Mouse (Mus musculus) midbrain, embryonic 15.5 days (tissue): Measurements from ENCODE around the gene Arhgap27. TPM values are rescaled to one million over a fixed set of nuclear protein-coding genes. Genes with fewer than 3 reads are reported as not detected.

Source experiments
- ATAC-seq: fragments of 200-750 bp; cut with Nextera tagmentation; replicated peaks from 2 replicates; pipeline ENCODE4 v1.8.0; 2017; ENCODE audit warnings: moderate TSS enrichment
- H3K27ac ChIP-seq: fragments of 300-500 bp; sonication (generic); 2 replicates; pipeline ENCODE4 v1.5.1; 2015; ENCODE audit warnings: mild to moderate bottlenecking, inconsistent platforms
- H3K27me3 ChIP-seq: fragments of 300-500 bp; sonication (generic); replicated peaks from 2 replicates; pipeline ENCODE4 v1.6.1; 2015; ENCODE audit warnings: inconsistent platforms
- H3K36me3 ChIP-seq: fragments of 300-500 bp; sonication (generic); replicated peaks from 2 replicates; pipeline ENCODE4 v1.6.1; 2015; ENCODE audit warnings: inconsistent platforms
- H3K4me1 ChIP-seq: fragments of 300-500 bp; sonication (generic); 2 replicates; pipeline ENCODE4 v1.6.1; 2015; ENCODE audit warnings: inconsistent platforms
- H3K4me2 ChIP-seq: fragments of 300-500 bp; sonication (generic); 2 replicates; pipeline ENCODE4 v1.6.1; 2015; ENCODE audit warnings: inconsistent platforms, mild to moderate bottlenecking, moderate library complexity
- H3K4me3 ChIP-seq: fragments of 300-500 bp; sonication (generic); 2 replicates; pipeline ENCODE4 v1.5.1; 2015; ENCODE audit warnings: mild to moderate bottlenecking, inconsistent platforms
- H3K9ac ChIP-seq: fragments of 300-500 bp; sonication (generic); 2 replicates; pipeline ENCODE4 v1.6.1; 2015; ENCODE audit warnings: mild to moderate bottlenecking, inconsistent platforms
- H3K9me3 ChIP-seq: fragments of 300-500 bp; sonication (generic); 2 replicates; pipeline ENCODE4 v1.6.1; 2016; ENCODE audit warnings: inconsistent platforms
- WGBS: fragments of 180-500 bp; shearing (Covaris S2); methylation state at CpG from one replicate; pipeline ENCODE4 v1.1.7; 2015; ENCODE audit warnings: mixed read lengths; 5-methylcytosine and 5-hydroxymethylcytosine counted together
- polyA plus RNA-seq: library from polyadenylated mRNA; unstranded; fragments of >200 nt; fragmentation: Nextera tagmentation; extraction: Ambion mirVana; gene quantifications from 2 replicates; pipeline ENCODE4 v1.2.1, GENCODE M21; 2015

Arhgap27 gene
- polyA plus RNA-seq, 1 experiment from 2014 or later = 4.6 TPM

DNA sequence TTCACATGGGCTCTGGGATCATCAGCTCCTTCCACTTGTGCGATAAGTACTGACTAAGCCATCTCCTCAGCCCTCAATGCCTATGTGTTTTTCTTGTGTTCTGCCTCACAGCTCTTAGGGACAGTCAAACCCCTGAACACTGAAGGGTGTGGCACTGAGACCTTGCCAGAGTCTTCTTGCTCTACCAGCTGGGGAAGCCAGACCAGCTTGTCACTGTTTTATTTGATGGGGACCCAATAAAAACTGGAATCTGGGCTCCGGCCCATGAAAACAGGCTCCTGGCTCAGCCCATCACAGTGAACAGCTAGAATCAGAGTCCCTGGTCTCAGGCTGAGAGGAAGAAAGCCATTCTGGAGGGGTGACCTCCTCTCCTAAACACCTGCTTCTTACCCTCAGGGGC, 26.3 kb downstream of the Arhgap27 start:
- no peak overlapping the region for H3K4me3 ChIP-seq
- H3K36me3 ChIP-seq = no peaks in the 10 kb centered on the region
- H3K9me3 ChIP-seq = no peaks in the 10 kb centered on the region
- no peak overlapping the region for H3K4me2 ChIP-seq
- no peak overlapping the region for H3K27ac ChIP-seq
- peaks cover 17% of the 10 kb centered on the region for H3K4me1 ChIP-seq
- no peak overlapping the region for H3K9ac ChIP-seq
- peaks cover 23% of the 10 kb centered on the region for H3K27me3 ChIP-seq
- no peak for ATAC-seq
- 97% methylated on average over 2 of the region's 2 CpGs for WGBS

DNA sequence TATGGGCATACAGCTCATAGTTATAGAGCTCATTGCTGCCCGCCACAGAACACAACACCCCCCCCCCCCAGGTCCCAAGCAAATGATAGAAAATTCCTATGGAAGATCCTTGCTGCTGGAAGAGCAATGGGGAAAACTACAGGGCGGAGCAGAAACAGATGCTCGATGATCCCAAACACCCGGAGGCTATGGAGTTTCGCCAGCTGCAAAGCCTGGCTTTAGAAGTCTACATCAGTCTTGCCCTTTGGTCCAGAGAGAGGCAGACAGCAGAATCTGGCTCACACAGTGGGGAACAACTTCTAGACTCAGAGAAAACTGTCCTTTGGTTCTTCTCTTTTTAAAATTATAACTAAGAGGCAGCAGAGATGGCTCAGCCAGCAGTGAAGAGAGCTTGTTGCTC, 27.9 kb downstream of the Arhgap27 start:
- H3K4me2 ChIP-seq = no peak overlapping the region
- H3K4me1 ChIP-seq = peaks cover 17% of the 10 kb centered on the region
- no peak overlapping the region for H3K9ac ChIP-seq
- no peak overlapping the region for H3K4me3 ChIP-seq
- no peaks in the 10 kb centered on the region for H3K36me3 ChIP-seq
- peaks cover 26% of the 10 kb centered on the region for H3K27me3 ChIP-seq
- H3K9me3 ChIP-seq = no peaks in the 10 kb centered on the region
- ATAC-seq = no peak
- H3K27ac ChIP-seq = no peak overlapping the region
- 88% methylated on average over 5 of the region's 5 CpGs for WGBS

DNA sequence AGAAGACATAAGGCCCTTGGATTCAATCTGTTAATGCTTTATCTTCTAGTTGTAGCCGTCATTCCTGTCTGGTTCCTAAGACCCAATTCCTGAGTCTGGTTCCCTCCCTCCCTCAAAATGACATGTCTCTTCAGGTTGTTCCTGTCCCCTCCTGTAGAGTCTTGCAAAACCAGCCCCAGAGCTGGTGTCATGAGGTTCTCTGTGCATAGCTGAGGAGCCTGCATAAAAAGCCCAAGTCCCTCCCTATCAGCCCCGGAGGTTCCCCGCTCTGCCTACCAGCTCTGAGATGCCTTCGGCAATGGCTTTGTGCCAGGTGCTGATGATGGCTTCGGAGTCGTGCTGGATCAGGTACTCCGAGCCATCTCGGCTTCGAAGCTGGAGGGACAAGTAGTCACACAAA, 28.6 kb downstream of the Arhgap27 start:
- Histone ChIP-seq H3K4me1 (peaks cover 17% of the 10 kb centered on the region), H3K9me3 (no peaks in the 10 kb centered on the region), H3K4me2 (no peak overlapping the region), H3K9ac (no peak overlapping the region), H3K4me3 (no peak overlapping the region), H3K27ac (no peak overlapping the region), H3K27me3 (peaks cover 26% of the 10 kb centered on the region), H3K36me3 (no peaks in the 10 kb centered on the region)
- ATAC-seq = no peak
- 83% methylated on average over 9 of the region's 9 CpGs for WGBS

DNA sequence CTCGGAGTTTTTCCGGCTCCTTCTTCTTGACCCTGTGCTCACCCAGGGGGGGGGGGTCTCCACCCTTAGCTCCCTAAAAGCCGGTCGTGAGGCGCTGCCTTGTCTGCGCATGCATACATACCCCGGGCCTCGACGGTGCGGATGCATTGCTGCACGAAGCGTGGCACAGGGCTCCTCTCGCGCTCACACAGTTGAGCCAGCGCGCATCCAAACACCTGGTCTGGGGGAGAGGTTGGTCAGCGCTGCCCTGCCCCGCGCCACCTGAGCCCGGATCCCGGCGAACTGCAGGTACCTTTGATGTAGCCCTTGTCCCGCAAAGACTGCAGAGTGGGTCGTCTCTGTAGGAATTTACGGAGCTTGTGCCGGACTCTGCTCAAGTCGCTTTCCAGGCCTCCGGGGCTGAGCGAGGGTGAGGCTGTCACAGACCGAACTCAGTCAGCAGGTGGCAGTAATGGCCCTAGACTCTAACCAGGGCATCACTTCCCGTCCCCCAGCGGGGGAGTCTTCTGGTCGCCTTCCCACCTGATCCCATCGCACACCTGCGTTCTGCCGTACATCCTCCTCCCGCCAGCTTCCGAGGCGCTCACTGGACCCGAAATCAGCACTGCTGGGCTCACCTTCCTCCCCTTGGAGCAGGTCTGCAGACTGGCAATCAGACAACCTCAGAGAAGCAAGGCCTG, 29.6 kb downstream of the Arhgap27 start:
- no peak for ATAC-seq
- H3K4me3 ChIP-seq = peak overlapping the region; percentile 29
- peak overlapping the region; percentile 5; the same call in 1 of the 2 replicates for H3K9ac ChIP-seq
- no peak overlapping the region for H3K27ac ChIP-seq
- H3K9me3 ChIP-seq = no peaks in the 10 kb centered on the region
- H3K36me3 ChIP-seq = no peaks in the 10 kb centered on the region
- H3K27me3 ChIP-seq = peaks cover 26% of the 10 kb centered on the region
- peaks cover 17% of the 10 kb centered on the region for H3K4me1 ChIP-seq
- 10% methylated on average over 40 of the region's 40 CpGs for WGBS
- H3K4me2 ChIP-seq = peak overlapping the region; percentile 52

DNA sequence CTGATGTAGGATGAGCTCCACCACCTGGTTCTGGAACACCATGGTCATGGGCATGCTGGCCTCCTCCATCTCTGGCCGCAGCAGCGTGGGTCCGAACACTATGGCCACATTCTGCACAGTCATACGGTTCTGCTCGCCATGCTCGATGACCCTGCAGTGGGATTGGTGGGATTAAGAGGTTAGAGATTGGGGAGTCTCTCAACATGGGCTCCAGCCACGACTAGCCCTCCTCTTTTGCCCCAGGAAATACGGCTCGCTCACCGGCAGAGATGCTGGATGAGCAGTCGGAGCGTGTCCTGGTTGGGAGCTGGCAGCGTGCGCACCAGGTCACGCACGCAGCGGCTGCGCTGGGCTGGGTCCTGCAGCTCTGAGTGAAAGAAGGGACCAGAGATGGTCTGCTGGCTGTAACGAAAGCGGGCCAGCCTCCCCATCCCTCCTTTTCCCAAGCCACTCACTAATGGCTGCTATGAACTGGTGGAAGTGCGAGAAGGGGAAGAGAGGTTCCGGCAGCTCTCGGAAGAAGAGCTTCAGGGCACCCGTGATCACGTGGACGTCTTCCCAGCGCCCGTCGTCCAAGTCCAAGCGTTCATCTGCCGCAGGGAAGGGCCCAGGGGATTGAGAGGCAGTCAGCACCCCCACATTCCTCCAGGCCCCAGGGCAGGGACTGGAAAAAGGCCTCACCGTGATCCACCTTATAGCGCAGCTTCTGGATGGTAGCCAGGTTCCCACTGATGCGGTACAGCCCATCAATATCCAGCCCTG, 30.4 kb downstream of the Arhgap27 start:
- Histone ChIP-seq H3K27me3 (peaks cover 26% of the 10 kb centered on the region), H3K4me1 (peaks cover 17% of the 10 kb centered on the region), H3K36me3 (no peaks in the 10 kb centered on the region), H3K4me3 (peak overlapping the region; percentile 29), H3K9ac (peak overlapping the region; percentile 22; the same call in 1 of the 2 replicates), H3K9me3 (no peaks in the 10 kb centered on the region), H3K27ac (no peak overlapping the region), H3K4me2 (peak overlapping the region; percentile 52)
- 30% methylated on average over 34 of the region's 34 CpGs for WGBS
- peak; percentile 38 for ATAC-seq

DNA sequence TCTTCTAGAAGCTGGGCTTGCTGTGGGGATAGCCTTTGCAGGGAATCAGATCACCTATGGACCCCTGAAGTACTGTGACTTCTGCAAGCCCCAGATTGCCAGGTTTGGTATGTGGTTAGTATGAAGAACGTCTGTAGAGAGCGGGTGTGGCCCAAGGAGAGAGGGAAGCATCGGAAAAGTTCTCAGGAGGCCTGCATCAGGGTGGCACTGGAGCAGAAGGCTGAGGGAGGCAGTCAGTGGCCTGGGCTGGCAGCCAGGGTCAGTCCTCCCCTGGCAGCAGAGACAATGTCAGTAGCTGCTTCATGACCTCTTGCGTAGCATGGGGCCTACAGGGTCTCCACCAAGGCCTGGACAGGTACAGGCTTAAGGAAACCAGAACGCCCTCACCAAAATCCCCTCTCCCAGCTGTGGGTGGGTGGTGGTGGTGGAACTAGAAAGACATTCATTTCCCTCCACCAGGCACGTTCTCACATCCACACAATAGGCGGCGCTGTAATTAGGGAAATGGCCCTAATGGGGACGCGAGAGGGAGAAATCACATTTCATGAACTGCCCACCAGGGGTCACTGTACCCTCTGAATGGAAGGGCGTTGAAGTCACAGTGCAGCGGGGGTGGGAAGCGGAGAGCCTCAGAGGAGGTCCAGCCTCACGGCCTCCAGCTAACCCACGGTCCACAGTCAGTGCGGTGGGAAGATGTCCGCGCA, 31.2 kb downstream of the Arhgap27 start:
- peaks cover 17% of the 10 kb centered on the region for H3K4me1 ChIP-seq
- H3K27me3 ChIP-seq = peaks cover 26% of the 10 kb centered on the region
- H3K9me3 ChIP-seq = no peaks in the 10 kb centered on the region
- 0 out of 2 replicates have a peak overlapping the region, but pooled peaks have one; percentile 22 for H3K9ac ChIP-seq
- peak overlapping the region; percentile 52 for H3K4me2 ChIP-seq
- peak; percentile 74 for ATAC-seq
- no peaks in the 10 kb centered on the region for H3K36me3 ChIP-seq
- peak overlapping the region; percentile 29 for H3K4me3 ChIP-seq
- WGBS = 27% methylated on average over 18 of the region's 18 CpGs
- H3K27ac ChIP-seq = no peak overlapping the region

DNA sequence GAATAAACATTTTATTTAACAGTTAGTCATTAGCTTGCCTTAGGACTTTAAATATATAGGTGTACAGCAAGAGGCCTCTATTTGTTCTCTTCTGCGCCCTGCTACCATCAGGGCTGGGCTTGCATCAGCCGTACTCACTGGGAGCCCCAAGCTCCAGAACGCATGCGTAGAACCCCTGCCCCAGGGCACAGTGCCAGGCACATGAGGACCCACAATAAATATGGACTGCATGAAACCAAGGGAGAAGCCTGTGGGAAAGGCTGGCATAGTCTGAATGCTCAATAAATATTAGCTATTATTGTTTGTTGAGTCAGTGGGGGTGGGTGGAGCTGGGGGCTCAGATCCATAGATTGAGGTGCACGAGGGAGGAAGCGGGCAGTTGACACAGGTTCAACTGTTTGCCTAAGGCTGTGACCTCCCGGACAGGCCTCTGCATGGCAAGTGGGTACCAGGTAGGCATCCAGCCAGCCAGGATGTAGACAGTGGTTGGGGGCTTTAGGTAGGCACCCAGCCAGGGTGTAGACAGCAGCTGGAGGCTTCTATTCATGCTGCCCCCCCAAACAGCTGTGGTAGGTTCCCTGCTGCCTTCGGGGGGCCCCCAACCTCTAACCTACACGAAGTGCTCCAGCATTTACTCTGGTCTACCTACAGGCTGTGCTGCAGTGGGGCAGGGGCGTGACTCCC, 31.8 kb downstream of the Arhgap27 start:
- no peak overlapping the region for H3K9ac ChIP-seq
- H3K4me2 ChIP-seq = no peak overlapping the region
- H3K9me3 ChIP-seq = no peaks in the 10 kb centered on the region
- H3K4me1 ChIP-seq = peaks cover 17% of the 10 kb centered on the region
- WGBS = 93% methylated on average over 10 of the region's 10 CpGs
- peaks cover 26% of the 10 kb centered on the region for H3K27me3 ChIP-seq
- no peak overlapping the region for H3K27ac ChIP-seq
- H3K36me3 ChIP-seq = no peaks in the 10 kb centered on the region
- ATAC-seq = no peak
- no peak overlapping the region for H3K4me3 ChIP-seq

DNA sequence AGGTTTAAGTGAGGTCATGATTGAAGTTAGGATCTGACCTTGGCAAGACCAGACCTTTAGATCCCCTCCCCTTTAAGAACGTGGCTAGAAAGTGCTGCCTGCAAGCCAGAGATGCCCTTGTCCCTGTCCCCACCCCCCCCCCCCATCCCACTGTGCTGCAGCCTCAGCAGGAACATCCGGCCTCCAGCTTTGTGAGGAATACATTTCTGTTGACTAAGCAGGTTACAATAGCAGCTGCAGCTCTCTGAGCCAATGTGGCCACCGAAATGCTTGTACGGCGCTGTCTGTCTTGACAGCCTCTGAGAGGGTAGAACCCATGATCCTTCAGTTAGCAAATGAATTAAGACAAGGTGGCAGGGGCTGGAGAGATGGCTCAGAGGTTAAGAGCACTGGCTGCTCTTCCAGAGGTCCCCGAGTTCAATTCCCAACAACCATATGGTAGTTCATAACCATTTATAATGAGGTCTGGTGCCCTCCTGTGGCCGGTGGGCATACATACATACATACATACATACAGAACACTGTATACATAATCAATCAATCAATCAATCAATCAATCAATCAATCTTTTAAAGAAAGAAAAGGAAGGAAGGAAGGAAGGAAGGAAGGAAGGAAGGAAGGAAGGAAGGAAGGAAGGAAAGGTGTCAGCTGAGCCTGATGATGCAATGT, 32.7 kb downstream of the Arhgap27 start:
- no peaks in the 10 kb centered on the region for H3K9me3 ChIP-seq
- H3K9ac ChIP-seq = no peak overlapping the region
- peaks cover 17% of the 10 kb centered on the region for H3K4me1 ChIP-seq
- no peak overlapping the region for H3K4me3 ChIP-seq
- no peak overlapping the region for H3K4me2 ChIP-seq
- no peak for ATAC-seq
- no peak overlapping the region for H3K27ac ChIP-seq
- 66% methylated on average over 7 of the region's 7 CpGs for WGBS
- no peaks in the 10 kb centered on the region for H3K36me3 ChIP-seq
- H3K27me3 ChIP-seq = peaks cover 26% of the 10 kb centered on the region

DNA sequence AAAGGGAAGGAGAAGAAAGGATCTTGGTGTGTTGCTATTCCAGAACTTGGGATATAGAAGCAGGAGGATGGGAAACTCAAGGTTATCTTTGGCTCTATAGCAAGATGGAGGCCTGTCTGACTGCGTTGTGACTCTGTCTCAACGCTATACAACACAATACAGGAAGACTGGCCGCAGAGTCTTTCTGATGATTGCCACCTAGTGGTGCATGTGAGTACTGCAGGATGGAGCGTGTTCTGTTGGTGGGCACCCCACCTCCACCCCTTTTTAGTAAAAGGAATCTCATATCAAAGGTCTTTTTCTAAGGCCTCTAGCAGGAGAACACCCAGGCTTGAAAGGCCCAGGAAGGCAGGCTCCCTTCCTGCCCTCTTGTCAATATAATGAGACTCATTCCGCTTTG, 36.5 kb downstream of the Arhgap27 start:
- peaks cover under 1% of the 10 kb centered on the region; the same call in 1 of the 2 replicates for H3K27me3 ChIP-seq
- no peaks in the 10 kb centered on the region for H3K9me3 ChIP-seq
- no peak overlapping the region for H3K27ac ChIP-seq
- no peaks in the 10 kb centered on the region for H3K36me3 ChIP-seq
- no peak overlapping the region for H3K4me2 ChIP-seq
- no peak overlapping the region for H3K9ac ChIP-seq
- no peak overlapping the region for H3K4me3 ChIP-seq
- ATAC-seq = 0 out of 2 replicates have a peak, but pooled peaks have one; percentile 15
- 0 out of 2 replicates have a peak, but pooled peaks cover 3% of the 10 kb centered on the region for H3K4me1 ChIP-seq
- WGBS = 12% methylated on average over 5 of the region's 5 CpGs

DNA sequence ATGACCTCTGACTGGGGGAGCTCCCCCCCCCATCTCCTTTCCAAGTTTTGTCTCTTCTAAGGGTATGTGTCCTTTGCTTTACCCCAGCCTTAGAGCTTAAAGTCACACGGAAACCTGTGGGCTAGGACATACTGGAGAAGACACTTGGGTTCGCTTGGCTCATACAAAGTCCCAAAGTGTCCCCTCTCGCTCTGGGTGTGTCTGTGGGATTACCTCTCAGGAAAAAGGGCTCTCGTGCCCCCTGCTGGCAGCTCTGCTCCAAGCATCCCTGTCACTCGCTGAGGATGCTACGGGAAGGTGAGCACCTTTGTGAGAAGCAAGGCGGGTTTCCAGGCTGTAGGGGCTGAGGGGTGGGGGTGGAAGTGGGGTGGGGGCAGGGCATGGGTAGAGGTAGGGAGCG, 38.3 kb downstream of the Arhgap27 start:
- H3K9me3 ChIP-seq = no peaks in the 10 kb centered on the region
- H3K27ac ChIP-seq = no peak overlapping the region
- H3K4me1 ChIP-seq = 0 out of 2 replicates have a peak, but pooled peaks cover 3% of the 10 kb centered on the region
- WGBS = 20% methylated on average over 8 of the region's 8 CpGs
- ATAC-seq = no peak
- H3K27me3 ChIP-seq = no peaks in the 10 kb centered on the region
- no peak overlapping the region for H3K4me3 ChIP-seq
- H3K36me3 ChIP-seq = no peaks in the 10 kb centered on the region
- H3K9ac ChIP-seq = no peak overlapping the region
- H3K4me2 ChIP-seq = no peak overlapping the region

DNA sequence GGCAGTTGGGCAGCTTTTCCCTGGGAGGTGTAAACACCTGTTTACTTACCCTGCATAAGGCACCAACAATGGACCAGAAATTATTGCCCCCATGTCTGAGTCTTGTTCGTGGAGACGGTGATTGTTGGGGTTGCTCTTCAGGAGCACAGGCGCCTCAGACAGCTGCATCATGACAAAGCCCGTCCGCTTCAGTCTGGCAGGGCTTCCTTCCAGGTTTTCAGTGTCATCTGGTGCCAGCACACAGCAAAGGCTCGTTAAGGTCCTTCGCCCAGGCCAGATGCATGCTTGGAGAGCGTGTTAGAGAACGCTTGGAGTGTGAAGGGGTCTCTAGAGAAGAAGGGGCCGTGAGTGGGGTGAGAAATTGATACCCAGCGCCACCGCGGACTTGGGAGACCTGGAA, 38.8 kb downstream of the Arhgap27 start:
- 58% methylated on average over 13 of the region's 13 CpGs for WGBS
- ATAC-seq = no peak
- Histone ChIP-seq H3K4me2 (no peak overlapping the region), H3K9me3 (no peaks in the 10 kb centered on the region), H3K36me3 (no peaks in the 10 kb centered on the region), H3K27me3 (no peaks in the 10 kb centered on the region), H3K9ac (no peak overlapping the region), H3K27ac (no peak overlapping the region), H3K4me3 (no peak overlapping the region), H3K4me1 (0 out of 2 replicates have a peak, but pooled peaks cover 3% of the 10 kb centered on the region)
